Mouse (Mus musculus) brown adipose tissue, adult 24 weeks (tissue): Measurements from ENCODE around the gene AI182371. TPM values are rescaled to one million over a fixed set of nuclear protein-coding genes. Genes with fewer than 3 reads are reported as not detected.

Experiments used
- H3K27ac ChIP-seq: fragments of 200-500 bp; replicated peaks from 2 replicates; pipeline ENCODE4 v1.5.1; 2012; ENCODE audit warnings: low read depth, mild to moderate bottlenecking, low read length
- H3K4me1 ChIP-seq: fragments of 200-500 bp; 2 replicates; pipeline ENCODE4 v1.6.1; 2012; ENCODE audit warnings: low read length, mixed read lengths; ENCODE audit not compliant: control insufficient read depth, insufficient read depth, insufficient read length
- H3K4me3 ChIP-seq: fragments of 200-500 bp; 2 replicates; pipeline ENCODE4 v1.5.1; 2012; ENCODE audit warnings: low read depth, mild to moderate bottlenecking, low read length, moderate library complexity; ENCODE audit not compliant: insufficient read depth
- polyA plus RNA-seq: library from polyadenylated mRNA; stranded (reverse); fragments of >200 nt; gene quantifications from 2 replicates; pipeline ENCODE4 v1.2.4, GENCODE M21; 2012; ENCODE audit not compliant: missing spikeins, insufficient read depth, insufficient read length

The AI182371 gene
- polyA plus RNA-seq, 1 experiment = 0.91 TPM

- H3K4me3 ChIP-seq = no peak overlapping the region
- H3K27ac ChIP-seq = no peak overlapping the region
Observed at GRCm38 (mm10) chr2:35057243-35057642, 44.1 kb downstream of the AI182371 start.

GRCm38 (mm10) chr2:35048851-35049250 is 52.5 kb downstream of the AI182371 start:
- Histone ChIP-seq H3K4me1 (no peaks in the 10 kb centered on the region), H3K27ac (no peak overlapping the region), H3K4me3 (no peak overlapping the region)

More at GRCm38 (mm10) chr2:35057243-35057642, 44.1 kb downstream of the AI182371 start:
- no peaks in the 10 kb centered on the region for H3K4me1 ChIP-seq

- Histone ChIP-seq H3K4me3 (no peak overlapping the region), H3K4me1 (no peaks in the 10 kb centered on the region), H3K27ac (no peak overlapping the region)
Observed at GRCm38 (mm10) chr2:35044956-35045355, 56.4 kb downstream of the AI182371 start.

- no peak overlapping the region for H3K27ac ChIP-seq
- H3K4me3 ChIP-seq = no peak overlapping the region
- no peaks in the 10 kb centered on the region for H3K4me1 ChIP-seq
Observed at GRCm38 (mm10) chr2:35038580-35039375, 62.6 kb downstream of the AI182371 start.

Other genes with a start within 250 kb of the AI182371 start
- not detected in 2 replicates for gene Cutal, start 227.1 kb downstream of the AI182371 start, polyA plus RNA-seq
- gene Psmd5, start 226.6 kb downstream of the AI182371 start, polyA plus RNA-seq = 33.2 and 33.9 TPM in 2 replicates
- 2.3 and 2.4 TPM in 2 replicates for gene Phf19, start 187.5 kb downstream of the AI182371 start, polyA plus RNA-seq
- gene Traf1, start 139.8 kb downstream of the AI182371 start, polyA plus RNA-seq = not detected in 2 replicates
- not detected in 2 replicates for gene Hc, start 40.1 kb downstream of the AI182371 start, polyA plus RNA-seq
- gene Cntrl, start 7.9 kb upstream of the AI182371 start, polyA plus RNA-seq = 3.3 and 4.4 TPM in 2 replicates
- gene Rab14, start 99.6 kb upstream of the AI182371 start, polyA plus RNA-seq = 114 and 128 TPM in 2 replicates
- gene Gsn, start 154.8 kb upstream of the AI182371 start, polyA plus RNA-seq = 804 and 896 TPM in 2 replicates
- gene Stom, start 235.4 kb upstream of the AI182371 start, polyA plus RNA-seq = 230 and 257 TPM in 2 replicates